Mouse (Mus musculus) kidney, adult 8-10 months (tissue): Measurements from ENCODE around the gene Tmem258.

Experiments
- DNase-seq, 2 experiments: peaks; one replicate each; pipeline ENCODE4 v3.0.0; 2022

The Tmem258 gene

GRCm38 (mm10) chr19:10185876-10186275, 17.9 kb upstream of the Tmem258 start:
- no peak for DNase-seq

DNA sequence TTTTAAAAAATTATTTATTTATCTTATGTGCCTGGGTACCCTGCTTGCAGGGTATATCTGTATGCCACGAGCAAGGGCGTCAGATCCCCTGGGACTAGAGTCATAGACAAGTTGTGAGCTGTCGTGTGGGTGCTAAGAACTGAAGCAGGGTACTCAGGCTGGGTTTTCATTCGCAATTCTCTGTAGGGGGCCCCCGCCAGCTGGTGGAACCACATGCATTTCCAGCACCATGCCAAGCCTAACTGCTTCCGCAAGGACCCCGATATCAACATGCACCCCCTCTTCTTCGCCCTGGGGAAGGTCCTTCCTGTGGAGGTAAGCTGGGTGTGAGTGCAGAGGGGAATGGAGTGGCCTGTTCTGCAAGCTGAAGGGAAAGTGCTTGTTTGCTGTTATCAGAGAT, 17.2 kb upstream of the Tmem258 start:
- DNase-seq: no peak

GRCm38 (mm10) chr19:10188281-10188811, 15.5 kb upstream of the Tmem258 start:
- peak; percentile 94 to 96 for DNase-seq

GRCm38 (mm10) chr19:10189022-10189421, 14.8 kb upstream of the Tmem258 start:
- peak in 1 of 2 experiments; percentile 39 for DNase-seq

DNA sequence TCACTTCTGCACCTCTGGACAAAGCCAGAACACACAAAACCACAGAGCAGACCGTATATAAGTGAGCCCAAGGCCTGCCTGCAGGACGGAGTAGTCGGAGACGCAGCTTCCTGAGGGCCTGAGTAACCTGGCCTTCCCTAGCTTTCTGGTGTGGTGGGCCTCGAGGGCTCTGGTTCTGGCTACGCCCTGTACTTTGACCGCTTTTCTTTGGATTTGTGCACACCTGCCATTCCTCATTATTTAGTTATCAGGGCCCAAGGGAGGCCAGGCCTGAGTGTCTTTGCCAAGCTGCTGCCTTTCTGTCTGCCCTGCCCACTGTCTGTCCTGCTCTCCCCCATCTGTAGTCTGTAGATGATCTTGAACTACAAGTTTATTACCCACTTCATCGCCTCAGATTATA, 13.9 kb upstream of the Tmem258 start:
- no peak for DNase-seq

GRCm38 (mm10) chr19:10190796-10191195, 13.0 kb upstream of the Tmem258 start:
- peak; percentile 70 to 81 for DNase-seq

- DNase-seq: no peak
Observed at GRCm38 (mm10) chr19:10191326-10191725, 12.5 kb upstream of the Tmem258 start.

GRCm38 (mm10) chr19:10194337-10194736, 9.5 kb upstream of the Tmem258 start:
- no peak for DNase-seq

- DNase-seq: peak; percentile 78 to 81
Observed at GRCm38 (mm10) chr19:10195252-10195651, 8.6 kb upstream of the Tmem258 start.

DNA sequence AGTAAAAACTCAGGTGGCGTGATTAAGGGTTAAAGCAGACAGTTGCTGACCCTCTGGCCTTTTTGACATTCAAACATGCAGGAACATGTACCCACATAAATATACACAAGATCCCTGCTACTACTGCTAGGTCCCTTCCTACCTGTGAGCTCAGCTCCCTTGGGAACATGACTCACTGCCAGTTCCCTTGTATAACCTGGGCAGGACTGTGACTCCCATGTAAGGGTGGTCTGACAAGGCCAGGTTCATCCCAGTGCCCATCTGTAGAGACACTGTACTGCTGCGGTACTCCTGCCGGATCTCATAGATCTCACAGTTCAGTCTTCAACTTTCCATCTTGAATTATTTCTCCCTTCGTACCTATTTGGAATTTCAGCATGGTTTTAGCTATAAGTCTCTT, 6.7 kb upstream of the Tmem258 start:
- DNase-seq: no peak

GRCm38 (mm10) chr19:10198286-10198685, 5.5 kb upstream of the Tmem258 start:
- no peak for DNase-seq

DNA sequence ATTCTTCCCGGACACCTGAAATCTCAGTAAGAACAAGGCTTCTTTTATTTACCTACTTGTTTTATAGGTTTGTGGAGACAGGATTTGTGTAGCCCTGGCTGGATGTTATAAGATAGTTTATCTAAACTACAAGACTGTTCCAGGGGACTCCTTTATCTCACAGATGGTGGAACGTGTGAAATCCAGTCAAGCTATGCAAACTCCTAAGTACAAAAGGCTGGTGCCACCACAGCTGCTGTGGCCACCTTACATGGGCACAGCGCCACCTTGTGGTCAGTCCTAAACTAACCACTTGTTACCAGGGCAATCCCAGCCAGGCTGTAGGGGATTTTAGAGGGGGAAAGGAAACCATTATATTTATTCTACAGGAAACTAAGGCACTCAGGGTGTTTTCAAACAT, 5.1 kb upstream of the Tmem258 start:
- DNase-seq: peak; percentile 64 to 82

GRCm38 (mm10) chr19:10203146-10203847, 517 bp upstream of the Tmem258 start:
- DNase-seq: no peak

GRCm38 (mm10) chr19:10204616-10205001, 795 bp downstream of the Tmem258 start:
- DNase-seq: peak; percentile 54 to 55

- DNase-seq: no peak
Observed at GRCm38 (mm10) chr19:10205051-10205450, 1.2 kb downstream of the Tmem258 start.

DNA sequence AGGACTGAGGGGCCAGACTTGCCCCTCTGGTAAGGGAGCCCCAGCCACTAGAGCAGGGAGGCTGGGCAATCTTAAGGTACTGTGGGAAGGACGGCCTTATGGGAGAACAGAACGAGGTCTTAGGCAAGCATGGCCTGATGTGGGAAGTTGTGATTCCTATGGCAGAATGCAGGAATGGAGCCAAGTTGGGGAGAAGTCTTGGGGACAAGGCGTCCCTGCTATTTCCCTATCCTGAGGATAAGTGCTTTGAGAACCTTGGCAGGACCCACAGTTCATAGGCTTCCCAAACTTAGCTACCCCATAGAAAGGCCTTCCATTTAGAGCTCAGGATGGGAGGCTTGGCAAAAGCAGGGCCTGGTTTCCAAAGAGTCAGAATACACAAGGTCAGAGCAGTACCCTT, 5.0 kb downstream of the Tmem258 start:
- no peak for DNase-seq

DNA sequence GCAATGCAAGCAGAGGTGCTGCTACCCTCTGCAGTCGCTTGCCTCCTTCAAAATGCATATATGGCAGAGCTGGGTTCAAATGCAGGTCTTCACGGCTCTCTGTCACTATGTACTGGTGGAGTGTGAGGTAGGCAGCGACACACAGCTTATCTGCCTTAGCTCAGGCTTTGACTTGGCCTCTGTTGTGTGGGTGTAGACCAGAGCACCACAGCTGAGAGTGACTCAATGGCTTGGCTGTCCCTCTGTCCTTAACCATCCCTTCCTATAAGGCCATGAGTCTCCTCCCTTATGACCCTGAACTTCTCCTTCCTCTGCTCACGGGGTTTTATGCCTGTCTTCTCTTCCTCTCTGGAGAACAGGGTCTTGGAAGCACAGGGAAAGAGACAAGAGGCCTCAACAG, 7.1 kb downstream of the Tmem258 start:
- no peak for DNase-seq

DNA sequence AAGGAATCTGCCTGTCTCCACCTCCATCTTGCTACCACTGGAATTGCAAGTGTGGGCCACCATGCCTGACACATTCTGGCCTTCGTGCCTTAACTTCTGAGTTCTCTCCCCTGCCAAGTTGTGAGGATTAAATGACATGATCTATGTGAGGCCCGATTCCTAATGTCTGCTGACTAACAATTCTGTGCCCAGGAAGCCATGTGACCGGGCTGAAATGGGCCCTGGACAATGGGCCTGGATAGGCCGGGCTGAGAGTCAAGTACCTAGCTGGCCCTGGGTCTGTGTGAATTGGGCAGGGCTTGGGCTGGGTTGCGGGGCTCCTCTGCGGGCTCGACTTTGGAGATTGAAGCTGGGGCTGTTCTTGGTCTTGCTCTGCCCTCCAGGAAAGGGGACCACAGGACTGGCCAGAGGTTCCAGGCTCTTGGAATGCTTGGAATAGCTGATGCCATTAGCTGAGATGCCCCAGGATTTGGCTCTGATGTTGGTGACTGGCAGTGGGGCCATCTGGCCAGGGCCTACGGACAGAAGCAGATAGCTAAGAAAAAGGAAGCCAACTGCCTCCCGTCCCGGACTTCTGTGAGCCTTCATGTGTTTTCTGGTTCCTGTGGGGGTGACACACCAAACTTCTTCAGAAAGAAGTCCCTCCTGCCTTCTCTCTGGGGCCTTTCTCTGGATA, 10.1 kb downstream of the Tmem258 start:
- DNase-seq: no peak

DNA sequence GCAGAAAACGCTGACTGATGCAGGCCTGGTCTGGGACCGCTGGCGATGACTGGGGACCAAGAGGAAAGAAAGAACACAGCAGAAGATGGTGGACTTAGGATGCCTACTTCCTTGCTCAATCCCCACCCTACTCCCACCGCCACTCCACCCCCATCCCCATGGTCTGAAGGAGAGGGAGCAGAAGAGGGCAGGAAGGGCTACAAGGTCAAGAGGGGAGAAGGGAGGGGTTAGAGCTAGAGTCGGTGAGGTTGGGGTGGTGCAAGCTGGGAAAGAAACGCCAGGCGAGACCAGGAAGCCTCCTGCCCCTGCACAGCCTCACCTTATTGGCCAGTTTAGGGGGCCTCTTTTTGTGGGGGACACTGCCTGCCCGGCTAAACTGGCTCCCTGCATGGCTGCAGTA, 12.3 kb downstream of the Tmem258 start:
- no peak for DNase-seq

DNA sequence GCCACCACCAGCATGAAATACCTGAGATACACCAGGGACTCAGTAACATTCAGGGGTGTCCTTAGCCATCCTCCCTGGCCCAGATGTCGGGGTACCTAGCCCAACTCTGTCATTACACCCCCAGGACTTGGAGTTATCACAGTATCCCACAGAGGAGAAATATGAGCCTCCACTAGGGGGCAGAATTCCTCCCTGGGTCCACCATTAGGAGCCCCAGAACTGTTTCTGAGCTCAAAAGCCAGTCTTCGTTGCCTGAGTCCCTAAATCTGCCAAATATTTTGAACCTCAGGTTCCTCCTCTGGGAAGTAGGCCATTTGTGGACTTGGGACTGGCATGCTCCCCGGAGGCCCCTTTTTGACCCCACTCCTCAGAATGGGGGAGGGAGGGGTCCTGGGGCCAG, 15.3 kb downstream of the Tmem258 start:
- DNase-seq: peak; percentile 24 to 42

- DNase-seq: no peak
Observed at GRCm38 (mm10) chr19:10219593-10219992, 15.8 kb downstream of the Tmem258 start.

GRCm38 (mm10) chr19:10221585-10221984, 17.8 kb downstream of the Tmem258 start:
- DNase-seq: no peak

DNA sequence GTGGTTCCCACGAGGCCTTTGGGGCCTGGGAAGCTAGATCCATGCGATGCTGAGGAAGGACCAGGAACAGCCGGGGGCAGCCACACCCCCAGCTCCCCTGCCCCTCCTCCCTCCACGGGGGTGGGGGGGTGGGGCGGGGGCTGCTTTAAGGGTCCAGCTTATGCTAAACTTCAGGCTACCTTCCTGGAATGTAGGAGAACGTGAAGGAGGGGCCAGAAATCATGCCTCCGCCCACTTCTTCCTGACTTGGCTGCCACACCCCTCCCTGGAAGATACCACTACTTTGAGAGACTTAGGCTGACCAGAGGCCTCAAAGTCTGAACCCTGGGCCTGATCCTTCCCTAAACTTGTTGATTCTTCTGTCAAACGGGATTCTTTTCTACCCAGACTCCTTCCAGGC, 18.8 kb downstream of the Tmem258 start:
- DNase-seq: no peak

DNA sequence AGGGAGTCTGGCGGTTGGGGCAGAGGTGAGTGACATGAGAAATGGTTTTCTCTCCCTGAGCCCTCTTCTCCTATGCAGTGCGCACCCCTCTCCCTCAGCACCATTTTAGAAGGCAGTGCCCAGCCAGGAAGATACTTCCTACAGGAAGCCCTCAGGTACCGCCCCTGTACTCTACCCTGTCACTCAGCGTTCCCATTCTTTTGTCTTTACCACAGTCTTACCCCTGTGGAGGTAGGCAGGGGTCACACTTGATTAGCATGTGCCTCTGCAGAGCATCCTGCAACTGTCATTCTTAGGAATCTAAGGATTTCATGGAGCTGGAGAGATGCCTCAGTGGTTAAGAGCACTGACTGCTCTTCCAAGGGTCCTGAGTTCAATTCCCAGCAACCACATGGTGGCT, 19.7 kb downstream of the Tmem258 start:
- no peak for DNase-seq
